Comparison of ENCODE assay signal across 1 mouse cellular context in genomic region chr7:16780825-16781554, GRCm38 (mm10).
TF ChIP-seq lines count a peak whose summit lies in the region.

Gene Slc1a5 (plus strand): TSS chr7:16781340.

TF ChIP-seq in CH12.LX, 34 proteins besides CTCF, POLR2A, EP300 and RAD21 (continued from another document):
- TF ChIP-seq NELFE (IDR thresholded peaks at IDR 0.05; ENCODE audit: low read depth, low read length) (peak; percentile 100), MYC (IDR thresholded peaks at IDR 0.05; ENCODE audit: low read depth, low read length) (peak; percentile 96), UBTF (IDR thresholded peaks at IDR 0.05; ENCODE audit: low read depth, low read length) (no peak), USF1 (IDR thresholded peaks at IDR 0.05; ENCODE audit: low read depth, low read length) (no peak), ZC3H11A (IDR thresholded peaks at IDR 0.05; ENCODE audit: low read depth, low read length) (no peak), HCFC1 (IDR thresholded peaks at IDR 0.05; ENCODE audit: low read depth, low read length) (peak; percentile 67), TBP (conservative IDR thresholded peaks at IDR 0.05; ENCODE audit: low read depth, low read length) (peak; percentile 97)
